Mouse (Mus musculus) olfactory bulb, adult 2 months (tissue): Measurements from ENCODE around the gene Tmem144.
A peak's percentile ranks its signal among the peaks of the same experiment; 100 is the strongest.

ENCODE experiments used
- CTCF ChIP-seq: fragments of 200-500 bp; IDR thresholded peaks from 2 replicates; pipeline ENCODE4 v1.5.1; 2012; ENCODE audit warnings: low read depth, mild to moderate bottlenecking, low read length, moderate library complexity; ENCODE audit not compliant: insufficient read depth
- POLR2A ChIP-seq: fragments of 200-500 bp; IDR thresholded peaks from 2 replicates; pipeline ENCODE4 v1.6.1; 2012; ENCODE audit warnings: mild to moderate bottlenecking, low read depth, low read length, moderate library complexity; ENCODE audit not compliant: insufficient read depth

DNA sequence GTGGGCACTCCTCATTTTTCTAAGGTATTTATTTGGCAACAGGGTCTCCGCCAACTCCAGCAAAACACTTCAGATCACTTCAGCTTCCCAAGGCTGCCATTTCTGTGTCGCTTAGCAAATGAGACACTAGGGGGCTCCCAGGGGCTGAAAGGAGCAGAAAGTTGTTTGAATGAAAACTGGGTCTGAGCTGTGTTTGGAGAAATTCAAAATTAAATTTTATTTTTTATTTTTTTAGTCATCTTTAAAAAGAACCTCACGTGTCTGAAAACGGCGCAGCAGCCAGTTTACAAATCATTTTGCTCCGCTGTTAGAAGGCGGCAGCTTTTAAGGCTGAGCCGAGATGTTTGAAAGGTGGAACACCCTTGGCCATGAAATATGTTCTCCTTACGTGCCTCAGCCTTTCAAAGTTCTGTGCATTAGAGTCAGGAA lies 32.2 kb upstream of the Tmem144 start:
- peak; percentile 47; the same call in 1 of the 2 replicates for TF ChIP-seq CTCF
- no peak for TF ChIP-seq POLR2A
